Mouse (Mus musculus) urinary bladder, postnatal 36 days (tissue): ENCODE measurements around the gene Cubn.

Experiments
- DNase-seq, 2 experiments: peaks; one replicate each; pipeline ENCODE4 v3.0.0; 2022; ENCODE audit warnings: low spot score in 2 of 2, mixed read lengths in 1 of 2

Gene Cubn

GRCm38 (mm10) chr2:13491734-13492133, at the start of gene Cubn:
Gene Cubn (minus strand): TSS chr2:13491813.
- no peak for DNase-seq

- no peak for DNase-seq
Measured at GRCm38 (mm10) chr2:13539860-13540259, 48.2 kb upstream of the Cubn start.

- DNase-seq, result no peak
Measured at GRCm38 (mm10) chr2:13538704-13539377, 47.2 kb upstream of the Cubn start.

GRCm38 (mm10) chr2:13538258-13538657, 46.6 kb upstream of the Cubn start:
- no peak for DNase-seq

- no peak for DNase-seq
Measured at GRCm38 (mm10) chr2:13537733-13538132, 46.1 kb upstream of the Cubn start.

- no peak for DNase-seq
Measured at GRCm38 (mm10) chr2:13536747-13537146, 45.1 kb upstream of the Cubn start.

GRCm38 (mm10) chr2:13530639-13531038, 39.0 kb upstream of the Cubn start:
- no peak for DNase-seq

GRCm38 (mm10) chr2:13529253-13529933, 37.8 kb upstream of the Cubn start:
- no peak for DNase-seq

GRCm38 (mm10) chr2:13527531-13527930, 35.9 kb upstream of the Cubn start:
- no peak for DNase-seq

GRCm38 (mm10) chr2:13527125-13527524, 35.5 kb upstream of the Cubn start:
- no peak for DNase-seq

- DNase-seq, result no peak
Measured at GRCm38 (mm10) chr2:13526205-13526604, 34.6 kb upstream of the Cubn start.

- DNase-seq, result peak in 1 of 2 experiments; percentile 4
Measured at GRCm38 (mm10) chr2:13523540-13524456, 32.2 kb upstream of the Cubn start.

GRCm38 (mm10) chr2:13522106-13522505, 30.5 kb upstream of the Cubn start:
- no peak for DNase-seq

- no peak for DNase-seq
Measured at GRCm38 (mm10) chr2:13514949-13515348, 23.3 kb upstream of the Cubn start.

- DNase-seq, result no peak
Measured at GRCm38 (mm10) chr2:13502717-13503116, 11.1 kb upstream of the Cubn start.

GRCm38 (mm10) chr2:13501553-13501952, 9.9 kb upstream of the Cubn start:
- no peak for DNase-seq

GRCm38 (mm10) chr2:13500298-13500999, 8.8 kb upstream of the Cubn start:
- no peak for DNase-seq

- no peak for DNase-seq
Measured at GRCm38 (mm10) chr2:13499196-13499595, 7.6 kb upstream of the Cubn start.

- DNase-seq, result no peak
Measured at GRCm38 (mm10) chr2:13496087-13496486, 4.5 kb upstream of the Cubn start.

- no peak for DNase-seq
Measured at GRCm38 (mm10) chr2:13492927-13493326, 1.3 kb upstream of the Cubn start.

GRCm38 (mm10) chr2:13490480-13490879, 1.1 kb downstream of the Cubn start:
- DNase-seq, result no peak

GRCm38 (mm10) chr2:13486470-13486869, 5.1 kb downstream of the Cubn start:
- no peak for DNase-seq
